Mouse (Mus musculus) midbrain, embryonic 13.5 days (tissue): ENCODE measurements at regions not wholly inside any gene's neighbourhood (a gene's known extent, or its start where the extent isn't known, plus 50 kb on each side); places are given as distances from the start of the nearest gene placed in this dataset.

Experiments used
- ATAC-seq: fragments of 200-750 bp; cut with Nextera tagmentation; 2 replicates; pipeline ENCODE4 v1.8.0; 2017; ENCODE audit warnings: mild to moderate bottlenecking, moderate TSS enrichment, moderate library complexity
- H3K27ac ChIP-seq: fragments of 300-500 bp; sonication (generic); 2 replicates; pipeline ENCODE4 v1.5.1; 2015; ENCODE audit warnings: inconsistent platforms, mild to moderate bottlenecking, moderate library complexity
- H3K27me3 ChIP-seq: fragments of 300-500 bp; sonication (generic); 2 replicates; pipeline ENCODE4 v1.6.1; 2015; ENCODE audit warnings: mild to moderate bottlenecking, inconsistent platforms
- H3K36me3 ChIP-seq: fragments of 300-500 bp; sonication (generic); 2 replicates; pipeline ENCODE4 v1.6.1; 2015; ENCODE audit warnings: mild to moderate bottlenecking, inconsistent platforms
- H3K4me1 ChIP-seq: fragments of 300-500 bp; sonication (generic); replicated peaks from 2 replicates; pipeline ENCODE4 v1.6.1; 2015; ENCODE audit warnings: inconsistent platforms
- H3K4me2 ChIP-seq: fragments of 300-500 bp; sonication (generic); replicated peaks from 2 replicates; pipeline ENCODE4 v1.6.1; 2015; ENCODE audit warnings: moderate library complexity, mild to moderate bottlenecking, inconsistent platforms
- H3K4me3 ChIP-seq: fragments of 300-500 bp; sonication (generic); replicated peaks from 2 replicates; pipeline ENCODE4 v1.5.1; 2015; ENCODE audit warnings: mild to moderate bottlenecking, inconsistent platforms
- H3K9ac ChIP-seq: fragments of 300-500 bp; sonication (generic); replicated peaks from 2 replicates; pipeline ENCODE4 v1.6.1; 2015; ENCODE audit warnings: mild to moderate bottlenecking, inconsistent platforms
- H3K9me3 ChIP-seq: fragments of 300-500 bp; sonication (generic); 2 replicates; pipeline ENCODE4 v1.6.1; 2016; ENCODE audit warnings: mild to moderate bottlenecking, inconsistent platforms
- WGBS: fragments of 180-500 bp; shearing (Covaris S2); methylation state at CpG from one replicate; pipeline ENCODE4 v1.1.7; 2015; 5-methylcytosine and 5-hydroxymethylcytosine counted together

- no peak for ATAC-seq
- no peaks in the 10 kb centered on the region for H3K27me3 ChIP-seq
Measured at GRCm38 (mm10) chr5:97167401-97168249, 56.2 kb upstream of the Paqr3 start.

GRCm38 (mm10) chr5:97166128-97166883 lies 54.9 kb upstream of the Paqr3 start:
- H3K4me3 ChIP-seq: no peak overlapping the region
- ATAC-seq: peak; percentile 37; the same call in 1 of the 2 replicates
- H3K27me3 ChIP-seq: no peaks in the 10 kb centered on the region
- no peak overlapping the region for H3K9ac ChIP-seq
- H3K9me3 ChIP-seq: no peaks in the 10 kb centered on the region
- no peak overlapping the region for H3K4me2 ChIP-seq
- WGBS: 62% methylated on average over 4 of the region's 4 CpGs
- 0 out of 2 replicates have a peak, but pooled peaks cover 3% of the 10 kb centered on the region for H3K4me1 ChIP-seq
- no peak overlapping the region for H3K27ac ChIP-seq
- H3K36me3 ChIP-seq: no peaks in the 10 kb centered on the region

More at GRCm38 (mm10) chr5:97167401-97168249, 56.2 kb upstream of the Paqr3 start:
- Histone ChIP-seq H3K4me1 (0 out of 2 replicates have a peak, but pooled peaks cover 3% of the 10 kb centered on the region), H3K4me2 (no peak overlapping the region), H3K4me3 (no peak overlapping the region), H3K9ac (no peak overlapping the region), H3K27ac (0 out of 2 replicates have a peak overlapping the region, but pooled peaks have one; percentile 14), H3K36me3 (no peaks in the 10 kb centered on the region), H3K9me3 (no peaks in the 10 kb centered on the region)
- 72% methylated on average over 18 of the region's 18 CpGs for WGBS
